Mouse (Mus musculus): ENCODE measurements around the gene Nup107.

Gene Nup107

GRCm38 (mm10) chr10:117778951-117779350 is 13.6 kb downstream of the Nup107 start:
- no peak for DNase-seq (ENCODE audit: low read depth, low spot score)

- DNase-seq (ENCODE audit: low read depth, low spot score): no peak
Measured at GRCm38 (mm10) chr10:117778328-117778910, 14.1 kb downstream of the Nup107 start.

- DNase-seq (ENCODE audit: low read depth, low spot score): no peak
Measured at GRCm38 (mm10) chr10:117777501-117778327, 14.8 kb downstream of the Nup107 start.

- no peak for DNase-seq (ENCODE audit: low read depth, low spot score)
Measured at GRCm38 (mm10) chr10:117777103-117777470, 15.4 kb downstream of the Nup107 start.

GRCm38 (mm10) chr10:117776281-117777102 is 16.0 kb downstream of the Nup107 start:
- no peak for DNase-seq (ENCODE audit: low read depth, low spot score)

- DNase-seq (ENCODE audit: low read depth, low spot score): no peak
Measured at GRCm38 (mm10) chr10:117775401-117776144, 16.9 kb downstream of the Nup107 start.

GRCm38 (mm10) chr10:117774817-117775120 is 17.7 kb downstream of the Nup107 start:
- no peak for DNase-seq (ENCODE audit: low read depth, low spot score)

GRCm38 (mm10) chr10:117774011-117774816 is 18.3 kb downstream of the Nup107 start:
- no peak for DNase-seq (ENCODE audit: low read depth, low spot score)

GRCm38 (mm10) chr10:117773106-117773720 is 19.3 kb downstream of the Nup107 start:
- no peak for DNase-seq (ENCODE audit: low read depth, low spot score)

- DNase-seq (ENCODE audit: low read depth, low spot score): no peak
Measured at GRCm38 (mm10) chr10:117772364-117773105, 20.0 kb downstream of the Nup107 start.

GRCm38 (mm10) chr10:117771131-117771510 is 21.4 kb downstream of the Nup107 start:
- no peak for DNase-seq (ENCODE audit: low read depth, low spot score)

GRCm38 (mm10) chr10:117770286-117771130 is 22.0 kb downstream of the Nup107 start:
- no peak for DNase-seq (ENCODE audit: low read depth, low spot score)

GRCm38 (mm10) chr10:117769541-117770285 is 22.8 kb downstream of the Nup107 start:
- DNase-seq (ENCODE audit: low read depth, low spot score): no peak

GRCm38 (mm10) chr10:117768141-117768440 is 24.4 kb downstream of the Nup107 start:
- DNase-seq (ENCODE audit: low read depth, low spot score): no peak

- no peak for DNase-seq (ENCODE audit: low read depth, low spot score)
Measured at GRCm38 (mm10) chr10:117767286-117768140, 25.0 kb downstream of the Nup107 start.

GRCm38 (mm10) chr10:117766896-117767160 is 25.7 kb downstream of the Nup107 start:
- DNase-seq (ENCODE audit: low read depth, low spot score): no peak

- no peak for DNase-seq (ENCODE audit: low read depth, low spot score)
Measured at GRCm38 (mm10) chr10:117766111-117766895, 26.2 kb downstream of the Nup107 start.
